Mouse (Mus musculus) embryonic facial prominence, embryonic 14.5 days (tissue): ENCODE results near the gene Atl3. TPM values are rescaled to one million over a fixed set of nuclear protein-coding genes. Genes with fewer than 3 reads are reported as not detected.

Experiments
- ATAC-seq: fragments of 200-750 bp; cut with Nextera tagmentation; 2 replicates; pipeline ENCODE4 v1.8.0; 2017; ENCODE audit warnings: low read depth, moderate number of reproducible peaks, moderate TSS enrichment
- DNase-seq: peaks from one replicate; pipeline ENCODE4 v3.0.0-alpha.2; 2015; ENCODE audit warnings: low spot score
- H3K27ac ChIP-seq: fragments of 300-500 bp; sonication (generic); replicated peaks from 2 replicates; pipeline ENCODE4 v1.5.1; 2014; ENCODE audit warnings: low read depth, mild to moderate bottlenecking, low read length, moderate library complexity
- H3K27me3 ChIP-seq: fragments of 300-500 bp; sonication (generic); replicated peaks from 2 replicates; pipeline ENCODE4 v1.6.1; 2014; ENCODE audit warnings: low read length; ENCODE audit not compliant: control insufficient read depth, insufficient read depth
- H3K36me3 ChIP-seq: fragments of 300-500 bp; sonication (generic); 2 replicates; pipeline ENCODE4 v1.6.1; 2014; ENCODE audit warnings: low read length, mixed read lengths; ENCODE audit not compliant: control insufficient read depth, insufficient read depth
- H3K4me1 ChIP-seq: fragments of 300-500 bp; sonication (generic); 2 replicates; pipeline ENCODE4 v1.6.1; 2014; ENCODE audit warnings: antibody characterized with exemption, low read length; ENCODE audit not compliant: control insufficient read depth, insufficient read depth
- H3K4me2 ChIP-seq: fragments of 300-500 bp; sonication (generic); 2 replicates; pipeline ENCODE4 v1.6.1; 2014; ENCODE audit warnings: low read depth, mild to moderate bottlenecking, low read length, moderate library complexity, mixed read lengths
- H3K4me3 ChIP-seq: fragments of 300-500 bp; sonication (generic); 2 replicates; pipeline ENCODE4 v1.5.1; 2014; ENCODE audit warnings: low read depth, mild to moderate bottlenecking, low read length
- H3K9ac ChIP-seq: fragments of 300-500 bp; sonication (generic); 2 replicates; pipeline ENCODE4 v1.6.1; 2014; ENCODE audit warnings: low read depth, mild to moderate bottlenecking, low read length, moderate library complexity, mixed read lengths
- H3K9me3 ChIP-seq: fragments of 300-500 bp; sonication (generic); 2 replicates; pipeline ENCODE4 v1.6.1; 2016; ENCODE audit warnings: low read length; ENCODE audit not compliant: control insufficient read depth
- WGBS: fragments of 180-500 bp; shearing (Covaris S2); extraction: QIAGEN DNeasy Blood & Tissue Kit; methylation state at CpG from one replicate; pipeline ENCODE4 v1.1.7; 2014; 5-methylcytosine and 5-hydroxymethylcytosine counted together
- polyA plus RNA-seq: library from polyadenylated mRNA; unstranded; fragments of >200 nt; fragmentation: Nextera tagmentation; extraction: Ambion mirVana; gene quantifications from 2 replicates; pipeline ENCODE4 v1.2.1, GENCODE M21; 2014

The Atl3 gene
- polyA plus RNA-seq, 1 experiment from 2014 or later, result 19.4 TPM

- H3K9ac ChIP-seq, result peak overlapping the region; percentile 88
- H3K27ac ChIP-seq, result peak overlapping the region; percentile 45
- H3K9me3 ChIP-seq, result no peaks in the 10 kb centered on the region
- peak overlapping the region; percentile 76 for H3K4me2 ChIP-seq
- DNase-seq (peak; percentile 59), ATAC-seq (no peak)
- peak overlapping the region; percentile 87 for H3K4me3 ChIP-seq
- 8% methylated on average over 12 of the region's 12 CpGs for WGBS
- H3K27me3 ChIP-seq, result no peaks in the 10 kb centered on the region
- H3K4me1 ChIP-seq, result peaks cover 5% of the 10 kb centered on the region
- H3K36me3 ChIP-seq, result no peaks in the 10 kb centered on the region
Observed at GRCm38 (mm10) chr19:7481541-7482265, 12.1 kb upstream of the Atl3 start.

- DNase-seq (no peak), ATAC-seq (no peak)
- H3K4me1 ChIP-seq, result peaks cover 5% of the 10 kb centered on the region
- H3K9me3 ChIP-seq, result no peaks in the 10 kb centered on the region
- H3K4me2 ChIP-seq, result peak overlapping the region; percentile 76
- H3K36me3 ChIP-seq, result no peaks in the 10 kb centered on the region
- H3K27ac ChIP-seq, result peak overlapping the region; percentile 98
- H3K9ac ChIP-seq, result peak overlapping the region; percentile 88
- 0% methylated on average over 7 of the region's 7 CpGs for WGBS
- peak overlapping the region; percentile 87 for H3K4me3 ChIP-seq
- no peaks in the 10 kb centered on the region for H3K27me3 ChIP-seq
Observed at GRCm38 (mm10) chr19:7482266-7482598, 11.6 kb upstream of the Atl3 start.

GRCm38 (mm10) chr19:7482599-7483511 lies 11.0 kb upstream of the Atl3 start, which contains the start of gene Rtn3:
Gene Rtn3 (minus strand): TSS chr19:7483281.
- H3K9me3 ChIP-seq, result no peaks in the 10 kb centered on the region
- WGBS, result under 1% methylated on average over 57 of the region's 80 CpGs

GRCm38 (mm10) chr19:7483512-7483882 lies 10.3 kb upstream of the Atl3 start:
- Histone ChIP-seq H3K9ac (peak overlapping the region; percentile 88), H3K4me3 (peak overlapping the region; percentile 87), H3K4me2 (peak overlapping the region; percentile 76), H3K36me3 (no peaks in the 10 kb centered on the region), H3K27me3 (no peaks in the 10 kb centered on the region), H3K27ac (peak overlapping the region; percentile 98), H3K4me1 (peaks cover 5% of the 10 kb centered on the region), H3K9me3 (no peaks in the 10 kb centered on the region)
- WGBS, result under 1% methylated on average over 6 of the region's 6 CpGs
- ATAC-seq (peak; percentile 67), DNase-seq (peak; percentile 78)

More at GRCm38 (mm10) chr19:7482599-7483511, 11.0 kb upstream of the Atl3 start, which contains the start of gene Rtn3:
- ATAC-seq (peak; percentile 93), DNase-seq (peak; percentile 98)
- Histone ChIP-seq H3K36me3 (no peaks in the 10 kb centered on the region), H3K4me3 (peak within 1 kb of the TSS; percentile 87), H3K4me2 (peak within 1 kb of the TSS; percentile 76), H3K27ac (peak within 1 kb of the TSS; percentile 98), H3K27me3 (no peaks in the 10 kb centered on the region), H3K4me1 (peaks cover 5% of the 10 kb centered on the region), H3K9ac (peak within 1 kb of the TSS; percentile 88)

- Histone ChIP-seq H3K27ac (peak overlapping the region; percentile 98), H3K9ac (peak overlapping the region; percentile 88; the same call in 1 of the 2 replicates), H3K36me3 (no peaks in the 10 kb centered on the region), H3K4me3 (peak overlapping the region; percentile 87; the same call in 1 of the 2 replicates), H3K27me3 (no peaks in the 10 kb centered on the region), H3K4me2 (peak overlapping the region; percentile 76), H3K4me1 (peaks cover 5% of the 10 kb centered on the region), H3K9me3 (no peaks in the 10 kb centered on the region)
- ATAC-seq, result no peak
- WGBS, result 61% methylated on average over 5 of the region's 5 CpGs
- DNase-seq, result peak; percentile 24
Observed at GRCm38 (mm10) chr19:7484076-7484475, 9.8 kb upstream of the Atl3 start.

- Histone ChIP-seq H3K36me3 (no peaks in the 10 kb centered on the region), H3K27me3 (no peaks in the 10 kb centered on the region), H3K27ac (no peak overlapping the region), H3K4me1 (no peaks in the 10 kb centered on the region), H3K4me3 (no peak overlapping the region), H3K4me2 (no peak overlapping the region), H3K9ac (no peak overlapping the region), H3K9me3 (no peaks in the 10 kb centered on the region)
- DNase-seq (no peak), ATAC-seq (no peak)
- 84% methylated on average over 8 of the region's 8 CpGs for WGBS
Observed at GRCm38 (mm10) chr19:7487680-7488079, 6.2 kb upstream of the Atl3 start.

- ATAC-seq, result no peak
- H3K4me2 ChIP-seq, result no peak overlapping the region
- no peak overlapping the region for H3K9ac ChIP-seq
- H3K27me3 ChIP-seq, result no peaks in the 10 kb centered on the region
- no peak overlapping the region for H3K27ac ChIP-seq
- no peaks in the 10 kb centered on the region for H3K9me3 ChIP-seq
- H3K36me3 ChIP-seq, result no peaks in the 10 kb centered on the region
- no peak overlapping the region for H3K4me3 ChIP-seq
- H3K4me1 ChIP-seq, result peaks cover 5% of the 10 kb centered on the region; the same call in 1 of the 2 replicates
- no peak for DNase-seq
- 82% methylated on average over 6 of the region's 6 CpGs for WGBS
Observed at GRCm38 (mm10) chr19:7491960-7492359, 1.9 kb upstream of the Atl3 start.

- no peaks in the 10 kb centered on the region for H3K27me3 ChIP-seq
- 96% methylated on average over 2 of the region's 2 CpGs for WGBS
- no peak overlapping the region for H3K27ac ChIP-seq
- H3K4me1 ChIP-seq, result peaks cover 5% of the 10 kb centered on the region; the same call in 1 of the 2 replicates
- H3K9ac ChIP-seq, result no peak overlapping the region
- ATAC-seq (no peak), DNase-seq (no peak)
- no peak overlapping the region for H3K4me3 ChIP-seq
- H3K9me3 ChIP-seq, result no peaks in the 10 kb centered on the region
- no peaks in the 10 kb centered on the region for H3K36me3 ChIP-seq
- no peak overlapping the region for H3K4me2 ChIP-seq
Observed at GRCm38 (mm10) chr19:7492682-7493081, 1.2 kb upstream of the Atl3 start.
